In genomic region chr13:54749061-54749863, GRCm38 (mm10) we compare ENCODE assay signal across 9 mouse cellular contexts. TPM values are rescaled to one million over a fixed set of nuclear protein-coding genes. Genes with fewer than 3 reads are reported as not detected.
DNase-seq lines count a peak whose midpoint lies in the region; ATAC-seq and TF ChIP-seq lines count a peak whose summit lies in the region.
"Had no signal": no experiment of that assay in that cellular context is flagged by ENCODE, and none has a peak within 500 bp of the region (broad histone marks: within the 10 kb centered on the region; RNA-seq: fewer than 3 reads in every experiment).

No protein-coding gene starts in this region.

- no peaks in the 10 kb centered on the region for H3K9me3 ChIP-seq in hindbrain, embryonic 11.5 days (ENCODE audit: control insufficient read depth, low read length)

- peak overlapping the region; percentile 71 for H3K9ac ChIP-seq in hindbrain, embryonic 11.5 days (ENCODE audit: low read depth, low read length)

- TF ChIP-seq CTCF in kidney, adult 2 months (conservative IDR thresholded peaks at IDR 0.05; ENCODE audit: insufficient read depth, insufficient read length, low read depth, low read length) = no peak
- no peak; the same call in 1 of the 2 replicates for TF ChIP-seq CTCF in olfactory bulb, adult 2 months (IDR thresholded peaks at IDR 0.05; ENCODE audit: insufficient read depth, low read depth, low read length)
- no peak for TF ChIP-seq CTCF in thymus, adult 2 months (IDR thresholded peaks at IDR 0.05; ENCODE audit: borderline replicate concordance, control insufficient read depth, extremely low read depth, insufficient read depth, low read length, poor library complexity)

- no peaks in the 10 kb centered on the region for H3K27me3 ChIP-seq in kidney, adult 2 months (replicated peaks; ENCODE audit: control insufficient read depth, insufficient read depth, low read length)
- H3K27me3 ChIP-seq in hindbrain, embryonic 11.5 days (ENCODE audit: control insufficient read depth, insufficient read depth, low read length) = peaks cover 7% of the 10 kb centered on the region; the same call in 1 of the 2 replicates
- peaks cover 7% of the 10 kb centered on the region; the same call in 1 of the 2 replicates for H3K27me3 ChIP-seq in thymus, adult 2 months (ENCODE audit: control insufficient read depth, insufficient read depth, low read length)

- WGBS in kidney, adult 2 months = 3% methylated on average over 91 of the region's 100 CpGs
- 7% methylated on average over 31 of the region's 100 CpGs for WGBS in hindbrain, embryonic 11.5 days
- WGBS in olfactory bulb, adult 2 months = 2% methylated on average over 100 of the region's 100 CpGs
- WGBS in thymus, adult 2 months = 3% methylated on average over 99 of the region's 100 CpGs

- ATAC-seq in hindbrain, embryonic 11.5 days (ENCODE audit: low FRiP score) = peak; percentile 89

- H3K36me3 ChIP-seq in kidney, adult 2 months (ENCODE audit: control insufficient read depth, insufficient read depth, low read length) = no peaks in the 10 kb centered on the region
- no peaks in the 10 kb centered on the region for H3K36me3 ChIP-seq in hindbrain, embryonic 11.5 days (ENCODE audit: control insufficient read depth, insufficient read depth, low read length)
- H3K36me3 ChIP-seq in thymus, adult 2 months (ENCODE audit: control insufficient read depth, insufficient read depth, low read length) = no peaks in the 10 kb centered on the region

- H3K4me3 ChIP-seq in kidney, adult 2 months (ENCODE audit: insufficient read depth, low read depth, low read length) = peak overlapping the region; percentile 17; the same call in 1 of the 2 replicates
- peak overlapping the region; percentile 60 for H3K4me3 ChIP-seq in hindbrain, embryonic 11.5 days (ENCODE audit: low read depth, low read length)
- peak overlapping the region; percentile 72 for H3K4me3 ChIP-seq in olfactory bulb, adult 2 months (ENCODE audit: insufficient read depth, low read depth, low read length)
- no peak overlapping the region for H3K4me3 ChIP-seq in thymus, adult 2 months (ENCODE audit: control insufficient read depth, insufficient read depth, low read length)

- TF ChIP-seq POLR2A in kidney, adult 2 months (IDR thresholded peaks at IDR 0.05; ENCODE audit: low read depth, low read length) = no peak
- peak; percentile 77 for TF ChIP-seq POLR2A in olfactory bulb, adult 2 months (IDR thresholded peaks at IDR 0.05; ENCODE audit: insufficient read depth, low read depth, low read length)
- no peak for TF ChIP-seq POLR2A in thymus, adult 2 months (IDR thresholded peaks at IDR 0.05; ENCODE audit: control insufficient read depth, extremely low read depth, insufficient read depth, low read length, poor library complexity)

- no peak overlapping the region for H3K27ac ChIP-seq in kidney, adult 2 months (ENCODE audit: insufficient read depth, low read depth, low read length)
- H3K27ac ChIP-seq in hindbrain, embryonic 11.5 days (ENCODE audit: low read depth, low read length) = peak overlapping the region; percentile 89
- peak overlapping the region; percentile 85 for H3K27ac ChIP-seq in olfactory bulb, adult 2 months (ENCODE audit: insufficient read depth, low read depth, low read length)
- H3K27ac ChIP-seq in thymus, adult 2 months (ENCODE audit: control insufficient read depth, insufficient read depth, low read length) = no peak overlapping the region

- no peaks in the 10 kb centered on the region for H3K4me1 ChIP-seq in kidney, adult 2 months (ENCODE audit: control insufficient read depth, insufficient read depth, low read length)
- H3K4me1 ChIP-seq in hindbrain, embryonic 11.5 days (replicated peaks; ENCODE audit: control insufficient read depth, insufficient read depth, low read length) = peaks cover 3% of the 10 kb centered on the region; the same call in 1 of the 2 replicates
- peaks cover 59% of the 10 kb centered on the region for H3K4me1 ChIP-seq in olfactory bulb, adult 2 months (ENCODE audit: control insufficient read depth, insufficient read depth, low read length)
- peaks cover 6% of the 10 kb centered on the region for H3K4me1 ChIP-seq in thymus, adult 2 months (replicated peaks; ENCODE audit: control insufficient read depth, insufficient read depth, low read length)

- H3K4me2 ChIP-seq in hindbrain, embryonic 11.5 days (replicated peaks; ENCODE audit: low read depth, low read length) = peak overlapping the region; percentile 65

- no peak for DNase-seq in kidney, adult 2 months
- no peak for DNase-seq in kidney, adult 9 months
- DNase-seq in adrenal gland, adult 2 months = peak; percentile 56
- DNase-seq in embryo, embryonic 10 days (ENCODE audit: low spot score) = peak; percentile 67
- DNase-seq in hindbrain, embryonic 11.5 days (ENCODE audit: low spot score) = peak; percentile 84
- DNase-seq in liver = peak; percentile 37
- DNase-seq in thymus, adult 2 months = no peak

RNA-seq across cellular contexts. Expression of gene Gprin1, which starts 0.4 kb away (rescaled TPM):
- polyA plus RNA-seq in kidney, adult 2 months (2012; rRNA removed) = 0.03 and 0.04 TPM in 2 replicates
- 1 to 10 TPM; 2.3 to 4.3 TPM for total RNA-seq in adrenal gland, adult 2 months (2021)
- 1.9 and 2.6 TPM in 2 replicates for polyA plus RNA-seq in adrenal gland, adult 2 months (2012; rRNA removed)
- 7.5 and 11.2 TPM in 2 replicates for polyA plus RNA-seq in hindbrain, embryonic 11.5 days (2014; fragmentation: Nextera tagmentation; extraction: Ambion mirVana)
- polyA plus RNA-seq in olfactory bulb, adult 2 months (2012; ENCODE audit: insufficient read depth, insufficient read length, low replicate concordance, missing spikeins) = not detected in 2 replicates
- 0.18 and 0.19 TPM in 2 replicates for polyA plus RNA-seq in thymus, adult 2 months (2012; rRNA removed)

RNA-seq across cellular contexts. Expression of gene Sncb, which starts 17.1 kb away (rescaled TPM):
- polyA plus RNA-seq in kidney, adult 2 months (2012; rRNA removed) = 0.15 and 0.41 TPM in 2 replicates
- total RNA-seq in adrenal gland, adult 2 months (2021) = 1 to 10 TPM; 1.5 to 2.0 TPM
- polyA plus RNA-seq in adrenal gland, adult 2 months (2012; rRNA removed) = 2.2 and 5.4 TPM in 2 replicates
- 2.3 and 2.5 TPM in 2 replicates for polyA plus RNA-seq in hindbrain, embryonic 11.5 days (2014; fragmentation: Nextera tagmentation; extraction: Ambion mirVana)
- not detected in 2 replicates for polyA plus RNA-seq in olfactory bulb, adult 2 months (2012; ENCODE audit: insufficient read depth, insufficient read length, low replicate concordance, missing spikeins)
- 0.53 and 1.6 TPM in 2 replicates for polyA plus RNA-seq in thymus, adult 2 months (2012; rRNA removed)

RNA-seq across cellular contexts. Expression of gene Eif4e1b, which starts 34.5 kb away (rescaled TPM):
- polyA plus RNA-seq in kidney, adult 2 months (2012; rRNA removed) = not detected in 2 replicates
- not detected for total RNA-seq in adrenal gland, adult 2 months (2021)
- not detected in 2 replicates for polyA plus RNA-seq in adrenal gland, adult 2 months (2012; rRNA removed)
- not detected in 2 replicates for polyA plus RNA-seq in hindbrain, embryonic 11.5 days (2014; fragmentation: Nextera tagmentation; extraction: Ambion mirVana)
- polyA plus RNA-seq in olfactory bulb, adult 2 months (2012; ENCODE audit: insufficient read depth, insufficient read length, low replicate concordance, missing spikeins) = not detected in 2 replicates
- polyA plus RNA-seq in thymus, adult 2 months (2012; rRNA removed) = not detected in 2 replicates
- polyA plus RNA-seq: large intestine, adult 2 months had no signal

RNA-seq across cellular contexts. Expression of gene Tspan17, which starts 39.9 kb away (rescaled TPM):
- 10.0 and 12.6 TPM in 2 replicates for polyA plus RNA-seq in kidney, adult 2 months (2012; rRNA removed)
- total RNA-seq in adrenal gland, adult 2 months (2021) = 10 to 100 TPM; 36.0 to 42.7 TPM
- 31.1 and 34.0 TPM in 2 replicates for polyA plus RNA-seq in adrenal gland, adult 2 months (2012; rRNA removed)
- 12.0 and 13.2 TPM in 2 replicates for polyA plus RNA-seq in hindbrain, embryonic 11.5 days (2014; fragmentation: Nextera tagmentation; extraction: Ambion mirVana)
- polyA plus RNA-seq in olfactory bulb, adult 2 months (2012; ENCODE audit: insufficient read depth, insufficient read length, low replicate concordance, missing spikeins) = not detected in 2 replicates
- polyA plus RNA-seq in thymus, adult 2 months (2012; rRNA removed) = 6.3 and 6.4 TPM in 2 replicates

RNA-seq across cellular contexts. Expression of gene Cdhr2, which starts 48.0 kb away (rescaled TPM):
- 31.3 and 37.9 TPM in 2 replicates for polyA plus RNA-seq in kidney, adult 2 months (2012; rRNA removed)
- under 1 TPM in 1 of 2 experiments, not detected in 1; 0.06 TPM for total RNA-seq in adrenal gland, adult 2 months (2021)
- polyA plus RNA-seq in adrenal gland, adult 2 months (2012; rRNA removed) = not detected in 2 replicates
- not detected in 2 replicates for polyA plus RNA-seq in hindbrain, embryonic 11.5 days (2014; fragmentation: Nextera tagmentation; extraction: Ambion mirVana)
- polyA plus RNA-seq in olfactory bulb, adult 2 months (2012; ENCODE audit: insufficient read depth, insufficient read length, low replicate concordance, missing spikeins) = not detected in 2 replicates
- polyA plus RNA-seq in thymus, adult 2 months (2012; rRNA removed) = 1.2 and 1.3 TPM in 2 replicates

Comparison
In these comparisons a context has a peak if more than half of its experiments do, and no peak if none do; other contexts are left out.
1. DNase-seq: peak in adrenal gland, adult 2 months (single experiment), embryo, embryonic 10 days (single experiment), hindbrain, embryonic 11.5 days (single experiment) and liver (single experiment); none in kidney, adult 2 months (single experiment), kidney, adult 9 months (single experiment) and thymus, adult 2 months (single experiment).
2. H3K27ac ChIP-seq: peak in hindbrain, embryonic 11.5 days (single experiment) and olfactory bulb, adult 2 months (single experiment); none in kidney, adult 2 months (single experiment) and thymus, adult 2 months (single experiment).